Mouse (Mus musculus) liver, embryonic 14.5 days (tissue): ENCODE results near the gene Anp32b.

Experiments
- CTCF ChIP-seq: IDR thresholded peaks from 2 replicates; pipeline ENCODE4 v1.5.1; 2016; ENCODE audit warnings: antibody characterized with exemption, low read depth, control low read depth
- EP300 ChIP-seq: IDR thresholded peaks from 2 replicates; pipeline ENCODE4 v1.6.1; 2016; ENCODE audit warnings: antibody characterized with exemption, low read depth

- peak; percentile 77 for TF ChIP-seq CTCF
- no peak for TF ChIP-seq EP300
Observed at GRCm38 (mm10) chr4:46463130-46463830, 12.6 kb downstream of the Anp32b start.
